Mouse (Mus musculus) liver, adult 2 months (tissue): ENCODE data around the gene Abcc12.

ENCODE experiments used
- CTCF ChIP-seq: fragments of 200-500 bp; IDR thresholded peaks from 2 replicates; pipeline ENCODE4 v1.5.1; 2011; ENCODE audit warnings: low read depth, low read length, control low read depth
- POLR2A ChIP-seq: fragments of 200-500 bp; IDR thresholded peaks from 2 replicates; pipeline ENCODE4 v1.6.1; 2011; ENCODE audit warnings: low read length, control low read depth; ENCODE audit not compliant: insufficient read depth; ENCODE audit errors: extremely low read depth

DNA sequence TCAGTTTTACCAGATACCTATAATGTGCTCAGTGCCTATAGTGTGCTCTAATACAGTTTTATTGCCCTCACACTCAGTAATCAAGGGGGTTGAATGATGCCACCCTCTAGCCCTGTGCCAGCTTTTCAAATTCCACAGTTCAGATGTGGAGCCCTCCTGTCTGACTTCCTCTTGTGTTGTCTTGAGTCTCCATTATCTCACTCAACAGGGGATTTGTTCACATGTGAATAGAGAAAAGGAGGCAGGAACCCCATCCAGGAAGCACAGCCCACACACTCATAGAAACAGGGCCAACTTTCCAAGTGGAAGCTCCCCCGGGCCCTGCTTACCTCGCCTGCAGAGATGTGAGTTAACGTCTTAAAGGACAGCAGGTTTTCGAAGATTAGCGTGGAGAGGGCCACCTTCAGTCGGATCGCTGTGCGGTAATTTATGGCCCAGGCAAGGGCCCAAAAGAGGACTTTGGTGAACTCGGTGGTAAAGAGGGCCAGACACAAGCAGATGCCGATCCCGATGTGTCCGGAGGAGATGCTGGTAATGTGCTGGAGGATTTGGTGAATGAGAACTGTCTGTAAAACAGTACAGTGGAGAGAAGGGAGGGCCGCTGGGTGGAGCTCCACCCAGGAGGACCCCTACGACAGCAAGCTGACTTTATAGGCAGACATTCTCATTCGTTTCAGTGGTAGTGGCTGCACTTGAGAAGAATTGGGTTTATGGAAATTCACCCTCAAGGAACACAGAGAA is 20.4 kb downstream of the Abcc12 start:
- no peak for TF ChIP-seq CTCF
- no peak for TF ChIP-seq POLR2A
